Mouse (Mus musculus) forebrain, embryonic 11.5 days (tissue): ENCODE measurements around the gene Nsun5. TPM values are rescaled to one million over a fixed set of nuclear protein-coding genes. Genes with fewer than 3 reads are reported as not detected.

Source experiments
- ATAC-seq: fragments of 200-750 bp; cut with Nextera tagmentation; replicated peaks from 2 replicates; pipeline ENCODE4 v1.8.0; 2017; ENCODE audit warnings: moderate TSS enrichment; ENCODE audit not compliant: low FRiP score
- DNase-seq: peaks from one replicate; pipeline ENCODE4 v3.0.0-alpha.2; 2017; ENCODE audit warnings: low spot score
- H3K27ac ChIP-seq: fragments of 300-500 bp; sonication (generic); 2 replicates; pipeline ENCODE4 v1.5.1; 2014; ENCODE audit warnings: low read depth, low read length
- H3K27me3 ChIP-seq: fragments of 300-500 bp; sonication (generic); 2 replicates; pipeline ENCODE4 v1.6.1; 2014; ENCODE audit warnings: mild to moderate bottlenecking, low read length, mixed read lengths; ENCODE audit not compliant: control insufficient read depth, insufficient read depth
- H3K36me3 ChIP-seq: fragments of 300-500 bp; sonication (generic); 2 replicates; pipeline ENCODE4 v1.6.1; 2014; ENCODE audit warnings: mild to moderate bottlenecking, low read length, moderate library complexity, mixed read lengths; ENCODE audit not compliant: control insufficient read depth, insufficient read depth
- H3K4me1 ChIP-seq: fragments of 300-500 bp; sonication (generic); replicated peaks from 2 replicates; pipeline ENCODE4 v1.6.1; 2014; ENCODE audit warnings: low read length, mixed read lengths; ENCODE audit not compliant: control insufficient read depth, insufficient read depth
- H3K4me2 ChIP-seq: fragments of 300-500 bp; sonication (generic); 2 replicates; pipeline ENCODE4 v1.6.1; 2014; ENCODE audit warnings: low read depth, mild to moderate bottlenecking, low read length, moderate library complexity, mixed read lengths; ENCODE audit not compliant: severe bottlenecking
- H3K4me3 ChIP-seq: fragments of 300-500 bp; sonication (generic); 2 replicates; pipeline ENCODE4 v1.5.1; 2014; ENCODE audit warnings: low read depth, low read length
- H3K9ac ChIP-seq: fragments of 300-500 bp; sonication (generic); 2 replicates; pipeline ENCODE4 v1.6.1; 2014; ENCODE audit warnings: low read length
- H3K9me3 ChIP-seq: fragments of 300-500 bp; sonication (generic); 2 replicates; pipeline ENCODE4 v1.6.1; 2016; ENCODE audit warnings: low read length, mixed read lengths; ENCODE audit not compliant: control insufficient read depth
- WGBS: fragments of 180-500 bp; shearing (Covaris S2); extraction: QIAGEN DNeasy Blood & Tissue Kit; methylation state at CpG from one replicate; pipeline ENCODE4 v1.1.7; 2014; 5-methylcytosine and 5-hydroxymethylcytosine counted together
- polyA plus RNA-seq: library from polyadenylated mRNA; unstranded; fragments of >200 nt; fragmentation: Nextera tagmentation; extraction: Ambion mirVana; gene quantifications from 2 replicates; pipeline ENCODE4 v1.2.1, GENCODE M21; 2014

Gene Nsun5
- 33.0 and 36.2 TPM in 2 replicates for polyA plus RNA-seq

DNA sequence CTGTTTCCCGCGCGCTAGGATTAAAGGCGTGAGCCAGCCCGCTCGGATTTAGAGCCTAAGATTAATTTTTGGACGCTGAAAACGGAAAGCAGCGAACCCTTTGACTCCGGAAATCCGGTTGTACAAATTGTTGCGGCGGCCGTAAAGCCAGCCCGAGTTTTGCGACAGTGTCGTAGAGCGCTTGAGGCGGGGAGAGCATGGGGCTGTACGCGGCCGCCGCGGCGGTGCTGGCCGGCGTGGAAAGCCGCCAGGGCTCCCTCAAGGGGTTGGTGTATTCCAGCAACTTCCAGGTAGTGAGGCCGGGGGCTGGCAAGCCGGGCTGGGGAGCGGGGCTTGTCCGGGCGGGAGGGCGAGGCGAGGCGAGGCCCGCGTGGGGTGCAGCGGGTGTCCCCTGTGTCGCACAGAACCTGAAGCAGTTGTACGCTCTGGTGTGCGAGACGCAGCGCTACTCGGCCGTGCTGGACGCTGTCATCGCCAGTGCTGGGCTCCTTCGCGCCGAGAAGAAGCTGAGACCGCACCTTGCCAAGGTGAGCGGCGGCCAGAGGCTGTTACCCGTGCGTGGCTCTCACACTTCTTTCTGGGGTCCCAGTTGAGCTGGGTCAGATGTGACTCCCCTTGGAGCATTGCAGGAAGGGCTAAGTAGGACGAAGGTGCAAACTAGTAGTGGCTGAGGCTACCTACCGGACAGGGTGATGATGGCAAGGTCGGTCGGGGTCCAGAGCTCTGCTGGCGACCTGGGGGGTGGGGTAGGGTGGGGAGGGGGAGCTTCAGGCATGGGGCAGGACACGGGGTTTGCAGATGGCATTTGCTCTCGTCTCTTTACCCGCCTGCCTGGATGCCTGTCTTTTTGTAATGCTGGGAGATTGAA, at the start of gene Nsun5:
Gene Nsun5 (plus strand): TSS at position 167 of the 868 bp plus-strand sequence.
- Histone ChIP-seq H3K27ac (peak within 1 kb of the TSS; percentile 75; the same call in 1 of the 2 replicates), H3K9me3 (no peaks in the 10 kb centered on the region; the same call in 1 of the 2 replicates), H3K36me3 (peaks cover 9% of the 10 kb centered on the region; the same call in 1 of the 2 replicates), H3K9ac (peak within 1 kb of the TSS; percentile 84), H3K4me2 (peak within 1 kb of the TSS; percentile 86), H3K4me1 (no peaks in the 10 kb centered on the region), H3K4me3 (peak within 1 kb of the TSS; percentile 97), H3K27me3 (no peaks in the 10 kb centered on the region)
- DNase-seq (peak; percentile 96), ATAC-seq (peak; percentile 81)
- 1% methylated on average over 64 of the region's 64 CpGs for WGBS

DNA sequence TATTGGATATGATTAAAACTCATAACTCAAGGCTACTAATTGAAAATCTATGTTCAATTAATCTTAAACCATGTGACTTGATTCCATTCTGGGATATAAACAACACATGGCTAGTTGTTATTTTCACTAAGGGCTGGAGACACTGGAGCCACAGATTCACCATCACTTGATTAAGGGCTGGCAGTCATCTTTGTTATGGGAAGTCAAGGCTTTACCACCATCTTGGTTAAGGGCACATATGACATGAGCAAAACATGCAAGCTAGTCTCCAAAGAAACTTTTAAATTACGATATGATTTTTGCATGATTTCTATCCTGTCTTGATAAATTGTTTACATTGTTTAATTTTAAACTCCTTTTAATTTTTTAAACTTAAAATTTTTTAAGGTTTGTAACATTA, 47.6 kb upstream of the Nsun5 start:
- no peak overlapping the region for H3K4me2 ChIP-seq
- ATAC-seq (no peak), DNase-seq (no peak)
- 97% methylated on average over 1 of the region's 1 CpGs for WGBS
- H3K4me1 ChIP-seq = peaks cover 3% of the 10 kb centered on the region; the same call in 1 of the 2 replicates
- H3K9me3 ChIP-seq = no peaks in the 10 kb centered on the region
- H3K27ac ChIP-seq = no peak overlapping the region
- H3K4me3 ChIP-seq = no peak overlapping the region
- H3K27me3 ChIP-seq = no peaks in the 10 kb centered on the region
- no peak overlapping the region for H3K9ac ChIP-seq
- no peaks in the 10 kb centered on the region for H3K36me3 ChIP-seq

DNA sequence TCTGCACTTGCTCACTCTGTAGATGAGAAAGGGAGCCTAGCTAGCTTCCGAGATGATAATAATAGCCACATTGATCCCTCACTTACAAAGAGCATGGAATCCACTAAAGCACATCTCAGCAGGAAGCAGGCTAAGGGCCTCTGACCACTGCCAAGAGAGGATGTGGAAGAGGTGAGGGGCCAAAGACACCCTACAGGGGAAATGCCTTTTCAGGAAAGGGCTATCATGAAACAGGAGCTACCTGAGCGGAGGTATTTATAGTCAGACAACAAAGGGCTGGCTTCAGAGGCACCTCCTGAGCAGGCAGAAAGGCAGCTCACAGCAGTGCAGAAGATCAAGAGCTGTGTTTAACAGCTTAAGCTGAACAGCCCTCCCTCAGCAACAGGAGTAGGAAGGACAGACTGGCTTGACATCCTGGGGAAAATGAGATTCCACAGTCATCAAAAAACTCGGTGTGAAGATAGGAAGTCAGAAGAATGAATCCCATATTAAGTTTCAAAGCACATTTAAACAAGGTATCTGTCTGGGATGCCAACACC, 43.6 kb upstream of the Nsun5 start:
- ATAC-seq (no peak), DNase-seq (no peak)

DNA sequence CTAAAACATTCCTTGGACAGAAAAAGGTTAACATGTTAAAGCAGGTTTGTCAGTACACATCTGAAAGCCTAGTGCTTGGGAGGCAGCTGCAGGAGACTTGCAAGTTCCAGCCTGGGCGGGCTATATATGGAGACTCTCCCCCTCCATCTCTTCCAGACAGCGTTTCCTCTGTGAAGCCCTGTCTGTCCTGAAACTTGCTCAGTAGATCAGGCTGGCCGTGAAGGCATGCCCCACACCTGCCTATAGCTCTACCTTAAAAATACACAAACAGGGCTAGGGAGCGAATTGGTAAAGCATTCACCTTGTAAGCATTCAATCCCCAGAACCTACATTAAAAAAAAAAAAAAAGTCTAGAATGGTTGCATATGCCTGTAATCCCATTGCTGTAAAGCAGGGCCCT, 40.3 kb upstream of the Nsun5 start:
- no peak overlapping the region for H3K4me3 ChIP-seq
- no peaks in the 10 kb centered on the region for H3K27me3 ChIP-seq
- no peak overlapping the region for H3K9ac ChIP-seq
- DNase-seq (no peak), ATAC-seq (no peak)
- peaks cover 3% of the 10 kb centered on the region; the same call in 1 of the 2 replicates for H3K4me1 ChIP-seq
- H3K36me3 ChIP-seq = no peaks in the 10 kb centered on the region
- H3K27ac ChIP-seq = no peak overlapping the region
- WGBS = 80% methylated on average over 4 of the region's 4 CpGs
- no peak overlapping the region for H3K4me2 ChIP-seq
- no peaks in the 10 kb centered on the region for H3K9me3 ChIP-seq

More for the DNA sequence above, 43.6 kb upstream of the Nsun5 start:
- WGBS = 5% methylated on average over 3 of the region's 3 CpGs
- H3K27me3 ChIP-seq = no peaks in the 10 kb centered on the region
- no peaks in the 10 kb centered on the region for H3K36me3 ChIP-seq
- no peak overlapping the region for H3K4me3 ChIP-seq
- H3K9ac ChIP-seq = no peak overlapping the region
- H3K4me1 ChIP-seq = peaks cover 3% of the 10 kb centered on the region; the same call in 1 of the 2 replicates
- no peak overlapping the region for H3K27ac ChIP-seq
- H3K9me3 ChIP-seq = no peaks in the 10 kb centered on the region
- no peak overlapping the region for H3K4me2 ChIP-seq

DNA sequence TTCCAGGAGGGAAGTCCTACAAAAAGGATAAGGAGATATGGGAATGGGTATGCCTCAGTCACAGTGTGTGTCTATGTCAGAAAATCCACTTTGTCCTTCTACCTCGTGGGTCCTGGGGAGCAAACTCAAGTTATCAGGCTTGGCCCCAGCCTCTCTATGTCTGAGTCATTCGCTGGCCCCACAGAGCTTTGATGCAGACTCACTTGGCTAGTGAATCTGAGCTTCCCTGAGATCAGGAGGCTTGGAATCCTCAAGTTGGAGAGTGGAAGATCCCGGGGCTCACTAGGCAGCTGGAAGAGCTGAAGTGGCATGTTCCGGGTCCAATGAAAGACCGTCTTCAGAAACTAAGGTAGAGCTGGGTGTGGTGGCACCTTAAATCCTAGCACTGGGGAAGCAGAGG, 39.6 kb upstream of the Nsun5 start:
- no peak overlapping the region for H3K9ac ChIP-seq
- DNase-seq = no peak
- ATAC-seq = no peak
- no peaks in the 10 kb centered on the region for H3K27me3 ChIP-seq
- H3K36me3 ChIP-seq = no peaks in the 10 kb centered on the region
- 88% methylated on average over 5 of the region's 5 CpGs for WGBS
- H3K4me3 ChIP-seq = no peak overlapping the region
- H3K27ac ChIP-seq = no peak overlapping the region
- H3K4me2 ChIP-seq = no peak overlapping the region
- no peaks in the 10 kb centered on the region for H3K9me3 ChIP-seq
- H3K4me1 ChIP-seq = peaks cover 3% of the 10 kb centered on the region; the same call in 1 of the 2 replicates

DNA sequence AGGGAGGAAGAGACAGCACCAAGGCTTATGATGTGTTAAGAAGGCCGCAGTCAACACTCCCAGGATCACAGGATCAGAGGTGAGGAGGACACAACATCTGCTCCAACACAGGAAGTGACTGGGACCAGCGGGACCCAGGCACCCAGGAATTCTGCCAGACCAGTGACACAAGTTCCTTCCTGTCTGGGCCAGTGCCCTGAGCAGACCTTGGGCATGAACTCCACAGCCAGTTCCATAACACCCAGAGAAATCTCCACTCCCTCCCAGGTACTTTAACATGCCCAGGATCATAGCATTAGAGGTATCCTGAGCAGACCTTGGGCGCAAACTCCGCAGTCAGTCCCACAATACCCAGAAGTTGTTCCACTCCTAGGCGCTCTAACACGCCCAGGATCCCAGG, 38.6 kb upstream of the Nsun5 start:
- peaks cover under 1% of the 10 kb centered on the region; the same call in 1 of the 2 replicates for H3K4me1 ChIP-seq
- H3K9ac ChIP-seq = no peak overlapping the region
- H3K27ac ChIP-seq = no peak overlapping the region
- H3K9me3 ChIP-seq = no peaks in the 10 kb centered on the region
- WGBS = 84% methylated on average over 6 of the region's 6 CpGs
- ATAC-seq (no peak), DNase-seq (no peak)
- H3K36me3 ChIP-seq = no peaks in the 10 kb centered on the region
- no peak overlapping the region for H3K4me3 ChIP-seq
- no peaks in the 10 kb centered on the region for H3K27me3 ChIP-seq
- H3K4me2 ChIP-seq = no peak overlapping the region

DNA sequence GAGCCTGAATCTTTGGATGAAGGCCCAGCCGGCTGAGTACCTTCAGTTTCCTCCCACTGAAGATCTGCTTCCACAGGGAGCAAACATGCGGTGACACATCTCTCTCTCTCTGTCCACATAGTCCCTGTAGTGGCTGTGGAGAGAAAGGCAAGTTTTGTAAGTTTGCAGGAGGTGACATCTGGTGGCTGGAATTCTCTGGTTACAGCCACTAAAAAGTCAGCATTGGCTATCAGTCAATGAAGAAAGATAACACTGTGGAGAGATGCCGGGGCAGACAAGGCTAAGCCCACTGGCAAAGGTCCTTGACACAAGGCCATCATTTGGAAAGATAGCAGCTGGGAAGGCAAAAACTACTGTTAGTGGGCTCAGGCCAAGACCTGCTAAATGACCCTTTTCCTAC, 32.2 kb upstream of the Nsun5 start:
- no peak for ATAC-seq
- Histone ChIP-seq H3K27ac (no peak overlapping the region), H3K9ac (no peak overlapping the region), H3K4me1 (no peaks in the 10 kb centered on the region), H3K4me2 (no peak overlapping the region), H3K36me3 (no peaks in the 10 kb centered on the region), H3K27me3 (no peaks in the 10 kb centered on the region), H3K9me3 (no peaks in the 10 kb centered on the region), H3K4me3 (no peak overlapping the region)
- no peak for DNase-seq
- WGBS = 80% methylated on average over 3 of the region's 3 CpGs

DNA sequence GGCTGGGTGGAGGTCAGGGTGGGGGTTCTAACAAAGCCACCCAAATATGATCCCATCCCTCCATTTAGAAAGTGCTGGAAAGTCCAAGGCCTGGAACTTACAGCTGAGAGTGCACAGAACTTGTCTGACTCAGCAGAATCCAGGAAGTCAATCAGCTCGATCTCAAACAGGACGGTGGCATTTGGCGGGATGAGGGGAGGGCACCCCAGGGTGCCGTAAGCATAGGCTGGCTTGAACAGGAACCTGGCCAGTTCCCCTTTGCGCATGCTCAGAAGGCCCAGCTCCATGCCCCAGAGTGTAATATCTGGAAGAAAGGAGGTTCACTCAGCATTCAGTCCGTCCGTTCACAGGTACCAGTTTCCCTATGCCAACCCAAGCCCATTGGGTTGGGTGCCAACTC, 23.8 kb upstream of the Nsun5 start:
- Histone ChIP-seq H3K4me3 (no peak overlapping the region), H3K9me3 (peaks cover 3% of the 10 kb centered on the region; the same call in 1 of the 2 replicates), H3K36me3 (no peaks in the 10 kb centered on the region), H3K27ac (no peak overlapping the region), H3K4me2 (no peak overlapping the region), H3K9ac (no peak overlapping the region), H3K4me1 (no peaks in the 10 kb centered on the region), H3K27me3 (no peaks in the 10 kb centered on the region)
- ATAC-seq (no peak), DNase-seq (peak; percentile 27)
- 81% methylated on average over 7 of the region's 7 CpGs for WGBS
